Mouse (Mus musculus): Measurements from ENCODE around the gene Shmt1. TPM values are rescaled to one million over a fixed set of nuclear protein-coding genes. Genes with fewer than 3 reads are reported as not detected.
"Not testable (repeated sequence)": the region's sequence is repeated elsewhere in the genome, so short reads cannot be mapped to it uniquely, and the experiment has no call there.

Gene Shmt1
- 4.8 and 6.7 TPM in 2 replicates for polyA plus RNA-seq (2014; fragmentation: Nextera tagmentation; extraction: Ambion mirVana)

GRCm38 (mm10) chr11:60811618-60812017 lies at the start of gene Shmt1:
Gene Shmt1, minus strand, starts transcription at chr11:60811718.
- H3K9ac ChIP-seq (replicated peaks; ENCODE audit: low read length); DNase-seq; H3K4me1 ChIP-seq (ENCODE audit: control insufficient read depth, insufficient read depth, low read length); H3K36me3 ChIP-seq (ENCODE audit: control insufficient read depth, insufficient read depth, low read length); H3K9me3 ChIP-seq (ENCODE audit: control insufficient read depth, low read length); H3K27ac ChIP-seq (replicated peaks; ENCODE audit: low read depth, low read length); ATAC-seq (ENCODE audit: low FRiP score, low TSS enrichment); H3K27me3 ChIP-seq (ENCODE audit: control insufficient read depth, insufficient read depth, low read length): not testable (repeated sequence)
- peak within 1 kb of the TSS; percentile 40 for H3K4me3 ChIP-seq (replicated peaks; ENCODE audit: low read depth, low read length)
- peak within 1 kb of the TSS; percentile 86 for H3K4me2 ChIP-seq (ENCODE audit: low read length)
- WGBS: 35% methylated on average over 6 of the region's 6 CpGs

GRCm38 (mm10) chr11:60856587-60856986 lies 45.1 kb upstream of the Shmt1 start:
- Histone ChIP-seq H3K4me2 (ENCODE audit: low read length) (no peak overlapping the region), H3K4me3 (replicated peaks; ENCODE audit: low read depth, low read length) (no peak overlapping the region), H3K9ac (replicated peaks; ENCODE audit: low read length) (no peak overlapping the region), H3K4me1 (ENCODE audit: control insufficient read depth, insufficient read depth, low read length) (no peaks in the 10 kb centered on the region), H3K9me3 (ENCODE audit: control insufficient read depth, low read length) (no peaks in the 10 kb centered on the region), H3K27ac (replicated peaks; ENCODE audit: low read depth, low read length) (no peak overlapping the region), H3K36me3 (ENCODE audit: control insufficient read depth, insufficient read depth, low read length) (peaks cover 55% of the 10 kb centered on the region), H3K27me3 (ENCODE audit: control insufficient read depth, insufficient read depth, low read length) (no peaks in the 10 kb centered on the region)
- ATAC-seq (ENCODE audit: low FRiP score, low TSS enrichment) (no peak), DNase-seq (no peak)
- WGBS: 88% methylated on average over 3 of the region's 3 CpGs

DNA sequence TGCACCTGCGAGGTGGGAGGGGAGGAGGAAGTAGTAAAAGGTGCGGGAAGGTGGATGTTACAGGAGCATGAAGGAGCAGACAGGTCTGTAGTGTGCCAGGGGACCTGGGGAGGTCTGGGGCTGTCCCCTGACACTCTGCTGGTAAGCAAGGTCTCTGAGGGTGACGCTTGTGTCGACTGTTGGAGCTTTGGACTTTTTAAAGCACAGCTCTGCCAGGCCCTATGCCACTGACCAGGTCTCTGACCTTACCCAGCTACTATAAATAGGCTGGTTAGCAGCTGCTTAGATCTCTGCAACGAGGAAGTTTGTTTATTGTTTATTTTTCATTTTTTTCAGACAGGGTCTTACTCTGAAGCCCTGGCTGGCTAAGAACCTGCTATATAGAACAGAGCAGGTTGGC lies 33.9 kb upstream of the Shmt1 start:
- 89% methylated on average over 5 of the region's 5 CpGs for WGBS
- DNase-seq: no peak
- Histone ChIP-seq H3K9me3 (ENCODE audit: control insufficient read depth, low read length) (no peaks in the 10 kb centered on the region), H3K27me3 (ENCODE audit: control insufficient read depth, insufficient read depth, low read length) (no peaks in the 10 kb centered on the region), H3K4me3 (replicated peaks; ENCODE audit: low read depth, low read length) (no peak overlapping the region), H3K4me1 (ENCODE audit: control insufficient read depth, insufficient read depth, low read length) (no peaks in the 10 kb centered on the region), H3K27ac (replicated peaks; ENCODE audit: low read depth, low read length) (no peak overlapping the region), H3K36me3 (ENCODE audit: control insufficient read depth, insufficient read depth, low read length) (peaks cover 22% of the 10 kb centered on the region), H3K9ac (replicated peaks; ENCODE audit: low read length) (no peak overlapping the region), H3K4me2 (ENCODE audit: low read length) (no peak overlapping the region)
- ATAC-seq (ENCODE audit: low FRiP score, low TSS enrichment): no peak

GRCm38 (mm10) chr11:60843412-60843811 lies 31.9 kb upstream of the Shmt1 start:
- no peaks in the 10 kb centered on the region for H3K4me1 ChIP-seq (ENCODE audit: control insufficient read depth, insufficient read depth, low read length)
- 90% methylated on average over 5 of the region's 5 CpGs for WGBS
- H3K36me3 ChIP-seq (ENCODE audit: control insufficient read depth, insufficient read depth, low read length): peaks cover 18% of the 10 kb centered on the region
- no peak overlapping the region for H3K4me3 ChIP-seq (replicated peaks; ENCODE audit: low read depth, low read length)
- no peak for DNase-seq
- no peak overlapping the region for H3K27ac ChIP-seq (replicated peaks; ENCODE audit: low read depth, low read length)
- H3K9ac ChIP-seq (replicated peaks; ENCODE audit: low read length): no peak overlapping the region
- H3K27me3 ChIP-seq (ENCODE audit: control insufficient read depth, insufficient read depth, low read length): no peaks in the 10 kb centered on the region
- ATAC-seq (ENCODE audit: low FRiP score, low TSS enrichment): no peak
- no peaks in the 10 kb centered on the region for H3K9me3 ChIP-seq (ENCODE audit: control insufficient read depth, low read length)
- H3K4me2 ChIP-seq (ENCODE audit: low read length): no peak overlapping the region

- Histone ChIP-seq H3K27me3 (ENCODE audit: control insufficient read depth, insufficient read depth, low read length) (no peaks in the 10 kb centered on the region), H3K36me3 (ENCODE audit: control insufficient read depth, insufficient read depth, low read length) (peaks cover 13% of the 10 kb centered on the region), H3K4me1 (ENCODE audit: control insufficient read depth, insufficient read depth, low read length) (no peaks in the 10 kb centered on the region), H3K9me3 (ENCODE audit: control insufficient read depth, low read length) (no peaks in the 10 kb centered on the region), H3K9ac (replicated peaks; ENCODE audit: low read length) (no peak overlapping the region), H3K4me2 (ENCODE audit: low read length) (no peak overlapping the region), H3K4me3 (replicated peaks; ENCODE audit: low read depth, low read length) (no peak overlapping the region), H3K27ac (replicated peaks; ENCODE audit: low read depth, low read length) (no peak overlapping the region)
- no peak for DNase-seq
- no peak for ATAC-seq (ENCODE audit: low FRiP score, low TSS enrichment)
- 80% methylated on average over 12 of the region's 12 CpGs for WGBS
These were observed 30.1 kb upstream of the Shmt1 start for GRCm38 (mm10) chr11:60841467-60842200.

GRCm38 (mm10) chr11:60837644-60838406 lies 26.3 kb upstream of the Shmt1 start:
- H3K9me3 ChIP-seq (ENCODE audit: control insufficient read depth, low read length): no peaks in the 10 kb centered on the region
- H3K4me1 ChIP-seq (ENCODE audit: control insufficient read depth, insufficient read depth, low read length): no peaks in the 10 kb centered on the region
- WGBS: 92% methylated on average over 10 of the region's 10 CpGs
- no peaks in the 10 kb centered on the region for H3K36me3 ChIP-seq (ENCODE audit: control insufficient read depth, insufficient read depth, low read length)
- ATAC-seq (ENCODE audit: low FRiP score, low TSS enrichment) (no peak), DNase-seq (no peak)
- no peak overlapping the region for H3K4me2 ChIP-seq (ENCODE audit: low read length)
- H3K27ac ChIP-seq (replicated peaks; ENCODE audit: low read depth, low read length): no peak overlapping the region
- no peak overlapping the region for H3K9ac ChIP-seq (replicated peaks; ENCODE audit: low read length)
- no peaks in the 10 kb centered on the region for H3K27me3 ChIP-seq (ENCODE audit: control insufficient read depth, insufficient read depth, low read length)
- H3K4me3 ChIP-seq (replicated peaks; ENCODE audit: low read depth, low read length): no peak overlapping the region

GRCm38 (mm10) chr11:60836897-60837296 lies 25.4 kb upstream of the Shmt1 start:
- Histone ChIP-seq H3K4me1 (ENCODE audit: control insufficient read depth, insufficient read depth, low read length) (no peaks in the 10 kb centered on the region), H3K27me3 (ENCODE audit: control insufficient read depth, insufficient read depth, low read length) (no peaks in the 10 kb centered on the region), H3K36me3 (ENCODE audit: control insufficient read depth, insufficient read depth, low read length) (no peaks in the 10 kb centered on the region), H3K4me3 (replicated peaks; ENCODE audit: low read depth, low read length) (no peak overlapping the region), H3K9ac (replicated peaks; ENCODE audit: low read length) (no peak overlapping the region), H3K4me2 (ENCODE audit: low read length) (no peak overlapping the region), H3K27ac (replicated peaks; ENCODE audit: low read depth, low read length) (no peak overlapping the region), H3K9me3 (ENCODE audit: control insufficient read depth, low read length) (no peaks in the 10 kb centered on the region)
- no peak for DNase-seq
- WGBS: 92% methylated on average over 6 of the region's 6 CpGs
- ATAC-seq (ENCODE audit: low FRiP score, low TSS enrichment): no peak

- H3K36me3 ChIP-seq (ENCODE audit: control insufficient read depth, insufficient read depth, low read length): no peaks in the 10 kb centered on the region
- ATAC-seq (ENCODE audit: low FRiP score, low TSS enrichment) (peak; percentile 92), DNase-seq (peak; percentile 95)
- peaks cover 5% of the 10 kb centered on the region; the same call in 1 of the 2 replicates for H3K4me1 ChIP-seq (ENCODE audit: control insufficient read depth, insufficient read depth, low read length)
- H3K4me2 ChIP-seq (ENCODE audit: low read length): peak within 1 kb of the TSS; percentile 83
- peak within 1 kb of the TSS; percentile 74 for H3K9ac ChIP-seq (replicated peaks; ENCODE audit: low read length)
- H3K9me3 ChIP-seq (ENCODE audit: control insufficient read depth, low read length): no peaks in the 10 kb centered on the region
- peak within 1 kb of the TSS; percentile 76 for H3K27ac ChIP-seq (replicated peaks; ENCODE audit: low read depth, low read length)
- peak within 1 kb of the TSS; percentile 61 for H3K4me3 ChIP-seq (replicated peaks; ENCODE audit: low read depth, low read length)
- H3K27me3 ChIP-seq (ENCODE audit: control insufficient read depth, insufficient read depth, low read length): no peaks in the 10 kb centered on the region
- WGBS: under 1% methylated on average over 34 of the region's 34 CpGs
These were observed 19.0 kb upstream of the Shmt1 start, which contains the start of gene Dhrs7b for GRCm38 (mm10) chr11:60830433-60831052. Gene Dhrs7b, plus strand, starts transcription at chr11:60830631.
